Mouse (Mus musculus): Measurements from ENCODE around the gene Cetn3. TPM values are rescaled to one million over a fixed set of nuclear protein-coding genes. Genes with fewer than 3 reads are reported as not detected.
A peak's percentile ranks its signal among the peaks of the same experiment; 100 is the strongest.

Cetn3 gene
- 142 and 164 TPM in 2 replicates for polyA plus RNA-seq (2015; fragmentation: Nextera tagmentation; extraction: Ambion mirVana)

DNA sequence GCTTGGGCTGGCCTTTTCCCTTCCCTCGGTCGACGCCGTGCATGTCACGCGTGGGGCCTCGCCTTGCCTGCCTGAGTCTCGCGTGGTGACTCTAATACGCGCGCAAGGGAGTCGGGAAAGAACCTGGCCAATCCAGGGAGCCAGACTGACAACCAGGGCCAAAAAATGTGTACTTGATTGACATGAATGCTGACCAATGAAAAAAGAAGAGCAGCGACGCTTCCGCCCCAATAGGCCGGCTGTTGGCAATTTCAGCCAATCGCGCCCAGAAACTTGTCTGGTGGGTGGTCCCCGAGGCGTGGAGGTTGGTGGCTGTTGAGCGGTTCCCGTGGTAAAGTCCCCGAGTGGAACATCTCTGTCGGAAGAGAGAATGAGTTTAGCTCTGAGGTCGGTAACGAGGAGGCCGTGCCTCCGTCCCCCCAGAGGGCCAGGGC, at the start of gene Cetn3:
Gene Cetn3 (plus strand): TSS at position 107 of the 434 bp plus-strand sequence.
- peak within 1 kb of the TSS; percentile 75 for H3K4me2 ChIP-seq (ENCODE audit: low read depth, low read length)
- H3K9me3 ChIP-seq (ENCODE audit: control insufficient read depth, low read length), result no peaks in the 10 kb centered on the region
- H3K4me3 ChIP-seq (ENCODE audit: low read length), result peak within 1 kb of the TSS; percentile 72
- peak within 1 kb of the TSS; percentile 84 for H3K9ac ChIP-seq (ENCODE audit: low read depth, low read length)
- no peaks in the 10 kb centered on the region for H3K27me3 ChIP-seq (replicated peaks; ENCODE audit: control insufficient read depth, insufficient read depth, low read length)
- H3K4me1 ChIP-seq (ENCODE audit: control insufficient read depth, insufficient read depth, low read length), result no peaks in the 10 kb centered on the region; the same call in 1 of the 2 replicates
- H3K36me3 ChIP-seq (ENCODE audit: control insufficient read depth, insufficient read depth, low read length), result 0 out of 2 replicates have a peak, but pooled peaks cover 5% of the 10 kb centered on the region
- under 1% methylated on average over 29 of the region's 29 CpGs for WGBS
- peak within 1 kb of the TSS; percentile 96 for H3K27ac ChIP-seq (ENCODE audit: low read length)
- ATAC-seq, result peak; percentile 96

DNA sequence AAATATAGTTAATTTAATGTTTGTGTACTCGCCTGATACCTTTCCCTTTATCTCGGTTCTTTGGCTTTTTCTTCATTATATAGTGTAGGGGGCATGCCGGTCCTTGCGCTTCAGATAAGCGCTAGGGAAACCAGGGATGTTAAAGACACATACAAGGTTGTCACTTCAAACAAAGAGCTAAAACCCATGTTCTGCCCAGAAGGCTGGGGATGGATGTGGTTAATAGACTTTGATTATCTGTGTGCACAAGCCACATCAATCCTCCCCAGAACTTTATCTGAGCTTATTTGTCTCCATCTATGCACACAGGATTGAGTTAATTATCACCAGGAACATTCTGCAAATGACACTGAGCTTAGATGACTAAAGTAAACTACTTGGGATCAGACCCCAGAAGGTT, 46.3 kb upstream of the Cetn3 start:
- H3K27me3 ChIP-seq (replicated peaks; ENCODE audit: control insufficient read depth, insufficient read depth, low read length), result no peaks in the 10 kb centered on the region
- H3K4me3 ChIP-seq (ENCODE audit: low read length), result no peak overlapping the region
- no peak overlapping the region for H3K4me2 ChIP-seq (ENCODE audit: low read depth, low read length)
- H3K27ac ChIP-seq (ENCODE audit: low read length), result no peak overlapping the region
- H3K9ac ChIP-seq (ENCODE audit: low read depth, low read length), result no peak overlapping the region
- no peaks in the 10 kb centered on the region for H3K9me3 ChIP-seq (ENCODE audit: control insufficient read depth, low read length)
- no peaks in the 10 kb centered on the region for H3K36me3 ChIP-seq (ENCODE audit: control insufficient read depth, insufficient read depth, low read length)
- H3K4me1 ChIP-seq (ENCODE audit: control insufficient read depth, insufficient read depth, low read length), result no peaks in the 10 kb centered on the region
- no peak for ATAC-seq
- WGBS, result 71% methylated on average over 5 of the region's 5 CpGs

DNA sequence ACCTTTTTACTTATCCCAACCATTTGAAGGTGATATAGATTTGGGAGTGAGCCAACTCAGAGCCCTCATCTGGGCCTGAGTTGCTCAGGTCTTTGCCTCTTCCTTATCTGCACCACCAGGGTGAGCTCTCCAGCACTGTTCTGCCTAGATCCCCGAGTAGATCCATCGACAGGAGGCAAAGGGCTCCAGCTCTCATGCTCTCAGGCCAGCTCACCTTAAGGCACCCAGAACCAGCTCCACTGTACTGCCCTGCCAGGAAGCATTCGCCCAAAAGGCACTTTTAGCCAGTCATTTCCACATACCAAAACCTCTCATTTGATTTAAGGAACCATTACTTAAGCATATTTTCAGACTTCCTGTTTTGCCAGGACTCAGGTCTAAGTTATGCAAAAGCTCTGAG, 42.0 kb upstream of the Cetn3 start:
- ATAC-seq, result 0 out of 2 replicates have a peak, but pooled peaks have one; percentile 46
- Histone ChIP-seq H3K4me1 (ENCODE audit: control insufficient read depth, insufficient read depth, low read length) (no peaks in the 10 kb centered on the region), H3K27me3 (replicated peaks; ENCODE audit: control insufficient read depth, insufficient read depth, low read length) (no peaks in the 10 kb centered on the region), H3K4me3 (ENCODE audit: low read length) (no peak overlapping the region), H3K27ac (ENCODE audit: low read length) (no peak overlapping the region), H3K9me3 (ENCODE audit: control insufficient read depth, low read length) (no peaks in the 10 kb centered on the region), H3K9ac (ENCODE audit: low read depth, low read length) (no peak overlapping the region), H3K36me3 (ENCODE audit: control insufficient read depth, insufficient read depth, low read length) (no peaks in the 10 kb centered on the region), H3K4me2 (ENCODE audit: low read depth, low read length) (no peak overlapping the region)
- WGBS, result 39% methylated on average over 3 of the region's 3 CpGs

DNA sequence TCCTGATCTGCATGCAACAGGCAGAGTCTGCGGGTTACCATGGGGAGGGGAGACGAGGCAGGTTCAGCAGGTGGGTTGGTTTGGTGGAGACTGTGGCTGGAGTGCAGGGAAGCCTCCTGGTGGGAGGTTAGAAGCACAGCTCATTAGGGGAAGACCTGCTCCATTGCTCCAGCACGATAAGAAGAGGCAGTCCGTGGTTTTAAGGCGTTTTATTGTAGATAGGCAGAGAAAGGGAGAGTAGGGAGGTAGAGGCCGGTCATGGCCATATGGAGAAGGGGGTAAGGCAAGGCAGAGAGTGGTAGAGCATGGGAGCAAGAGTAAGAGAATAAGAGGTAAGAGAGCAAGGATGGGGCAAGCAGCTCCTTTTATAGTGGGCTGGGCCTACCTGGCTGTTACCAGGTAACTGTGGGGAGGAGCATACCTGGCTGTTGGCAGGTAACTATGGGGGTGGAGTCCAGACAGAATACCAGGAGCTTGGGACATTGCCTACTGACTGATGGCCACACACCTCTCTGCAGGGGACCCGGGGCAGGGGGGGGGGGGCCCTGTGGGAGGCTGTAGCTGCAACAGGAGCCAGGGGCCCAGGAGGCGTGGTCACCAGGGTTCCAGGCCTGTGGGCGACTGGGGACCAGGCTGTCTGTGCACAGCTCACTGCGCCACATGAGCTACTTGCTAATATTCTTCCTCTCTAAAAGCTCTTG, 39.3 kb upstream of the Cetn3 start:
- Histone ChIP-seq H3K27me3 (replicated peaks; ENCODE audit: control insufficient read depth, insufficient read depth, low read length) (no peaks in the 10 kb centered on the region), H3K9ac (ENCODE audit: low read depth, low read length) (no peak overlapping the region), H3K4me1 (ENCODE audit: control insufficient read depth, insufficient read depth, low read length) (no peaks in the 10 kb centered on the region), H3K4me2 (ENCODE audit: low read depth, low read length) (no peak overlapping the region), H3K27ac (ENCODE audit: low read length) (no peak overlapping the region), H3K4me3 (ENCODE audit: low read length) (no peak overlapping the region), H3K9me3 (ENCODE audit: control insufficient read depth, low read length) (no peaks in the 10 kb centered on the region), H3K36me3 (ENCODE audit: control insufficient read depth, insufficient read depth, low read length) (no peaks in the 10 kb centered on the region)
- 56% methylated on average over 10 of the region's 10 CpGs for WGBS
- peak; percentile 68 for ATAC-seq

DNA sequence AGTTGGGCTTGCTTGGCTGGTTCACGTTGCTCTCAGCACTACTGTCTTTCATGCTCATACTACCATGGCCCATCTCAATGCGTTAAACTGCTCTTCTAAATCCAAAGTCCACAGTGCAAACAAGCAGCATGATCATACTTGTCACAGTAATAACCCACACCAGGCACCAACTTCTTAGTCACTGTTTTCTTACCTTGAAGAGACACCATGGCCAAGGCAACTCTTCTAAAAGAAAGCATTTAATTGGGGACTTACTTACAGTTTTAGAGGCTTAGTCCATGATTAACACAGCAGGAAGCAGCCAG, 38.8 kb upstream of the Cetn3 start:
- peak; percentile 79 for ATAC-seq
- H3K36me3 ChIP-seq (ENCODE audit: control insufficient read depth, insufficient read depth, low read length), result no peaks in the 10 kb centered on the region
- no peaks in the 10 kb centered on the region for H3K27me3 ChIP-seq (replicated peaks; ENCODE audit: control insufficient read depth, insufficient read depth, low read length)
- H3K9me3 ChIP-seq (ENCODE audit: control insufficient read depth, low read length), result no peaks in the 10 kb centered on the region
- H3K4me3 ChIP-seq (ENCODE audit: low read length), result no peak overlapping the region
- no peak overlapping the region for H3K4me2 ChIP-seq (ENCODE audit: low read depth, low read length)
- H3K27ac ChIP-seq (ENCODE audit: low read length), result no peak overlapping the region
- no peaks in the 10 kb centered on the region for H3K4me1 ChIP-seq (ENCODE audit: control insufficient read depth, insufficient read depth, low read length)
- H3K9ac ChIP-seq (ENCODE audit: low read depth, low read length), result no peak overlapping the region
- 26% methylated on average over 2 of the region's 2 CpGs for WGBS

DNA sequence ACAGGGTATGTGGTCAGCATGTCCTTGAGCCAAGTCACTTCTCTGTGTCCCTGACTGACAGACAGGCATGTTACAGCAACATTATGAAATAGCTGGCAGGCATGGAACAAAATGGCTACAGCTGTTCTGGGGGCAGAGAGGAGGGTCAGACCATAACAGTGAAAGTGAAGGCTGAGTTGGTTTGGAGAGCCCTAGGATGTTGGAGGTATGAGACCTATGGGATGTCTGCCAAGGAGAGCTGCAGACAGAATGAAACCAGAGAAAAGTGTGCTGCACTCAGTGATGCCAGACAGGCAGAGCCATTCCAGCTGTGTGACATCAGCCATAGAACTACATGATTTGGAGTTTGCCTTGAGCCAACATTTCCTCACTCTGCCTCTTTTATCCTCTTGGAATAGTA, 28.0 kb upstream of the Cetn3 start:
- ATAC-seq, result no peak
- H3K27me3 ChIP-seq (replicated peaks; ENCODE audit: control insufficient read depth, insufficient read depth, low read length), result no peaks in the 10 kb centered on the region
- no peak overlapping the region for H3K9ac ChIP-seq (ENCODE audit: low read depth, low read length)
- H3K4me1 ChIP-seq (ENCODE audit: control insufficient read depth, insufficient read depth, low read length), result no peaks in the 10 kb centered on the region
- no peaks in the 10 kb centered on the region for H3K9me3 ChIP-seq (ENCODE audit: control insufficient read depth, low read length)
- H3K36me3 ChIP-seq (ENCODE audit: control insufficient read depth, insufficient read depth, low read length), result no peaks in the 10 kb centered on the region
- H3K4me3 ChIP-seq (ENCODE audit: low read length), result no peak overlapping the region
- no peak overlapping the region for H3K4me2 ChIP-seq (ENCODE audit: low read depth, low read length)
- no peak overlapping the region for H3K27ac ChIP-seq (ENCODE audit: low read length)

DNA sequence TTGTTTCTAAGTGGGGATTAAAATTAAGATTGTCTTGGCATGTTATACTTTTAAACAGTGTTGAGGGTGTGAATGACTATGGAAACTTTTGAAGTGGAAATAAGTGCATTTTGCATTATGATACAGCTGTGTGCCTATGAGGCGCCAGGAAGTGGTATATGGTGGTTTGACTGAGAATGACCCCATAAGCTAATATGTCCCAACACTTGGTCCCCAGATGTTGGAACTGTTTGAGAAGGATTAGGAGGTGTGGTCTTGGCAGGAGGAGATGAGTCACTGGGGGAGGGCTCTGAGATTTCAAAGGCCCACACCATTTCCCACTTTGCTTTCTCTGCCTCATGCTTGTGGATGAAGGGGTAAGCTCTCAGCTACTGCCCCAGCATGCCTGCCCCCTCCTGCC, 27.6 kb upstream of the Cetn3 start:
- ATAC-seq, result no peak
- H3K4me2 ChIP-seq (ENCODE audit: low read depth, low read length), result no peak overlapping the region
- no peaks in the 10 kb centered on the region for H3K36me3 ChIP-seq (ENCODE audit: control insufficient read depth, insufficient read depth, low read length)
- no peak overlapping the region for H3K27ac ChIP-seq (ENCODE audit: low read length)
- H3K9ac ChIP-seq (ENCODE audit: low read depth, low read length), result no peak overlapping the region
- 88% methylated on average over 1 of the region's 1 CpGs for WGBS
- no peak overlapping the region for H3K4me3 ChIP-seq (ENCODE audit: low read length)
- H3K4me1 ChIP-seq (ENCODE audit: control insufficient read depth, insufficient read depth, low read length), result no peaks in the 10 kb centered on the region
- H3K9me3 ChIP-seq (ENCODE audit: control insufficient read depth, low read length), result no peaks in the 10 kb centered on the region
- H3K27me3 ChIP-seq (replicated peaks; ENCODE audit: control insufficient read depth, insufficient read depth, low read length), result no peaks in the 10 kb centered on the region

DNA sequence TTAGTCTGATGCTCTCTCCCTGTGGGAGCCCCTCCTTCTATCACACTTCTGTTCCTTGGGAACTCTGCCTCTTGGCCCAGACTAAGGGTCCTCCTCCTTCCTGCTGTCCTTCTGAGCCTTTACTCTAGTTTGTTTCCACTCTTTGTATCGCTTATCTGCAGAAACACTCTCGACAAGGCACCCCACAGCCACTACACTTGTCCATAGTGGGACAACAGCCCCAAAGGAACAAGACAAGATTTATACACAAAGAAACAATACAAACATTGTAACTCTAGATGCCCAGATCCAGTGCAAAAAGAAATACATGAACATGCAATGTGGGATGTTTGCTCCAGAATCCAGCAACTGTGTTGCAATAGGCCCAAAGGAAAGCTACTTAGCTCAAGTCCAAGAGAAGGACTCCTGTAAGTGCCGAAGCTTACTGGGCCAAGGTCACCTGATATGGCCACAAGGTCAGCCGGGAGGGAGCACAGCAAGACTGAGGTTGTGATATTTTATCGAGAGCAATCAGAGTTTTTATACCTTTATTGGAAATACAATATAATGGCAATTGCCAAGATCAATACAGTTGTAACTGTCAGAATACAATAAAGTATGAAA, 25.7 kb upstream of the Cetn3 start:
- Histone ChIP-seq H3K9ac (ENCODE audit: low read depth, low read length) (no peak overlapping the region), H3K36me3 (ENCODE audit: control insufficient read depth, insufficient read depth, low read length) (no peaks in the 10 kb centered on the region), H3K27me3 (replicated peaks; ENCODE audit: control insufficient read depth, insufficient read depth, low read length) (no peaks in the 10 kb centered on the region), H3K9me3 (ENCODE audit: control insufficient read depth, low read length) (no peaks in the 10 kb centered on the region), H3K4me1 (ENCODE audit: control insufficient read depth, insufficient read depth, low read length) (no peaks in the 10 kb centered on the region), H3K27ac (ENCODE audit: low read length) (no peak overlapping the region), H3K4me3 (ENCODE audit: low read length) (no peak overlapping the region), H3K4me2 (ENCODE audit: low read depth, low read length) (no peak overlapping the region)
- no peak for ATAC-seq
- WGBS, result 88% methylated on average over 5 of the region's 5 CpGs

DNA sequence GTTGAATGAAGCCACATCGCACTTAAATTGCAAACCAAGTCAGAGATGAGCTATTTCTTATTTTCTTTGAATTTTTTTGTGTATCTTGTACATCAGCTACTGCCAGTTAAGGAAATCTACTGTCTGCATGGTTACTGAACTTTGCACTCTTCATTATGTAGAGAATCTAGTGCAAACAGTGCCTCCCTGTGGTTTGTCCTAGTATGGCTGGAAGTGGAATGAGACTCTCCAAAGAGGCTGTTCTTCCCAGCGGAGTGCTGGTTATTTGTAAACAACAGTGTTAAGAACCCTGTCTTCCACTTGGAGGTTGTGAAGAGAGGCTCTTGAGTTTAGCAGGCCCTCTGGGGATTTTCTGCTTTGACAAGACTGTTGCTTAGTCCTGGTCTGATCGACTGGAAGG, 22.5 kb upstream of the Cetn3 start:
- Histone ChIP-seq H3K27ac (ENCODE audit: low read length) (no peak overlapping the region), H3K27me3 (replicated peaks; ENCODE audit: control insufficient read depth, insufficient read depth, low read length) (no peaks in the 10 kb centered on the region), H3K4me2 (ENCODE audit: low read depth, low read length) (no peak overlapping the region), H3K9me3 (ENCODE audit: control insufficient read depth, low read length) (no peaks in the 10 kb centered on the region), H3K9ac (ENCODE audit: low read depth, low read length) (no peak overlapping the region), H3K4me1 (ENCODE audit: control insufficient read depth, insufficient read depth, low read length) (no peaks in the 10 kb centered on the region), H3K36me3 (ENCODE audit: control insufficient read depth, insufficient read depth, low read length) (no peaks in the 10 kb centered on the region), H3K4me3 (ENCODE audit: low read length) (no peak overlapping the region)
- WGBS, result 19% methylated on average over 3 of the region's 3 CpGs
- ATAC-seq, result peak; percentile 74
